Mouse (Mus musculus) thymus, postnatal 36 days (tissue): ENCODE measurements around the gene Fos.
"Not testable (repeated sequence)": the region's sequence is repeated elsewhere in the genome, so short reads cannot be mapped to it uniquely, and the experiment has no call there.

Experiments used
- DNase-seq, 2 experiments: peaks; one replicate each; pipeline ENCODE4 v3.0.0; 2022; ENCODE audit warnings: mixed read lengths in 2 of 2

Gene Fos

DNA sequence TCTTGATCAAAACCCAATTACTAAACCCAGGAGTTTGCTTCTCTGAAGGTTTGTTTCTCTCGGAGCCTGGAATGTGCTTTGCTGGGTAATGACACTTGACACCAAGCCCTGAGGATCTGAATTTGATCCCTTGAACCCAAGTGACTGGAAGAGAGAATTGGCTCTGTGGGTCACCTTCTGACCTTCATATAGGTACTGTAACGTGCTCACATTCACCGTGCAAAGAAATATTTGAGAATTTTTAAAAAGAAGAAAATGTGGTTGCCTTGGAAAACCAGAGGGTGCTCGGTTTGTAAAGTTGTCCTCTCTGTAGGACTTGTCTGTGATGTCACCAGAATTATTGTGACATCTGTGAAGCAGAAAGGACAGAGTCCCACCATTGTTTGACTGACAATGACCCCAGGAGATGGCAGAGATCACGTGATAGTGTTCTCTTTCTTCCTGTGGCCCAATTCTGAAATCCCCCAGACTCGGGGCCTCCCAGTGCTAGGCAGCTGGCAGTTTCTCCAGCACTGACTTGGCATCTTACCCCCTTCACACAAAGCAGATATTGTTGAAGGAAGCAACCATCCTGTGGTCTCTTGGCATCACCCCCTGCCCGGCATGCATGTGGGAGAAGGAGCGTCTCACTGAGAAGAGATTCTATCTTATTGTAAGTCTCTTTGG lies 50.6 kb downstream of the Fos start:
- DNase-seq: no peak

DNA sequence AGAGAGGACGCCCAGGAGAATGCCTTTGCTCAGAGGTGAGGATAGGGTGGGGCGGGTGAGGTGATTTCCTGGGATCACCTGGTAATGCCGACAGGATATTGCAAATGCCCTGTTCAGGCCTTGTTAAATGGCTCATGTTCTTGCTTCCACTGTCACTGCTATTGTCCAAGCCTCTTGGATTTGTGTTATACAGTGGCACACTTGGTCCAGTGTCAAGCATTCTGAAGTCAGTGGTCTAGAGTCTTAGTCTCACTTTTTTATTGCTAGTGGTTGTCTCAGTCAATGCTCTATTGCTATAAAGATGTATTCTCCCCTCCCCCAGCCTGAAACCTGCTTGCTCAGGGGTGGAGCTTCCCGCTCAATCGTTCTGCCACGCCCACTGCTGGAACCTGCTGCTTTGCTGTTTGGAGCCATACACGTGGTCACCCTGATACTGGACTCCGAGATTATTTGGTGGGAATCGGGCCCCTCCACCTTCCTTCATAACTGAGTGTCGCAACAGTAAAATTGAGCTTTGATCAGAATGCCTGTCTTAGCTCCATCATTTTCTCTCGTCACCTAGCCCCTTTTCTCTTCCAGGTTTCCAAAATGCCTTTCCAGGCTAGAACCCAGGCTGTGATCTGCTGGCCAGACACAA lies 51.3 kb downstream of the Fos start:
- DNase-seq: not testable (repeated sequence)
